Mouse (Mus musculus) granulocyte monocyte progenitor cell, adult 5-6 weeks (primary cell): Measurements from ENCODE around the gene Gm5136. TPM values are rescaled to one million over a fixed set of nuclear protein-coding genes. Genes with fewer than 3 reads are reported as not detected.

Experiments
- ATAC-seq: replicated peaks from 2 replicates; pipeline ENCODE4 v1.8.0; 2016; ENCODE audit warnings: mild to moderate bottlenecking, moderate TSS enrichment, inconsistent platforms; ENCODE audit not compliant: poor library complexity, severe bottlenecking
- total RNA-seq, 2 experiments: library from RNA; stranded (forward) in 1 of 2; stranded (reverse) in 1 of 2; fragments of 200-712, 200-1000 nt in 1 of 2; fragments of >200 nt in 1 of 2; fragmentation: Nextera tagmentation in 1 of 2; gene quantifications; 2 replicates each; pipeline ENCODE4 v1.2.3; 2014 to 2017

Gene Gm5136
- total RNA-seq, 2 experiments from 2014 or later = not detected

- ATAC-seq = no peak
Observed at GRCm38 (mm10) chr10:108649174-108649573, 50.8 kb downstream of the Gm5136 start.
